Mouse (Mus musculus): ENCODE data around the gene Grin2b. TPM values are rescaled to one million over a fixed set of nuclear protein-coding genes. Genes with fewer than 3 reads are reported as not detected.
"Not testable (repeated sequence)": the region's sequence is repeated elsewhere in the genome, so short reads cannot be mapped to it uniquely, and the experiment has no call there.

Grin2b gene
- total RNA-seq, 2 experiments from 2014 or later: under 0.01 TPM; not detected in 1

- no peak for DNase-seq
Measured at GRCm38 (mm10) chr6:135900410-135900809, 272.9 kb downstream of the Grin2b start.

GRCm38 (mm10) chr6:135899225-135899624 is 274.1 kb downstream of the Grin2b start:
- no peak for DNase-seq

GRCm38 (mm10) chr6:135894793-135895228 is 278.5 kb downstream of the Grin2b start:
- no peak for DNase-seq

- no peak for DNase-seq
Measured at GRCm38 (mm10) chr6:135882611-135883010, 290.7 kb downstream of the Grin2b start.

- no peak for DNase-seq
Measured at GRCm38 (mm10) chr6:135876163-135876726, 297.1 kb downstream of the Grin2b start.

GRCm38 (mm10) chr6:135874626-135875025 is 298.7 kb downstream of the Grin2b start:
- no peak for DNase-seq

GRCm38 (mm10) chr6:135865832-135866231 is 307.5 kb downstream of the Grin2b start:
- no peak for DNase-seq

- no peak for DNase-seq
Measured at GRCm38 (mm10) chr6:135863965-135864364, 309.3 kb downstream of the Grin2b start.

GRCm38 (mm10) chr6:135859502-135859901 is 313.8 kb downstream of the Grin2b start:
- peak; percentile 2 to 4 for DNase-seq

- no peak for DNase-seq
Measured at GRCm38 (mm10) chr6:135854173-135854591, 319.1 kb downstream of the Grin2b start.

- DNase-seq: no peak
Measured at GRCm38 (mm10) chr6:135843755-135844154, 329.6 kb downstream of the Grin2b start.

- DNase-seq: no peak
Measured at GRCm38 (mm10) chr6:135836353-135836752, 337.0 kb downstream of the Grin2b start.

GRCm38 (mm10) chr6:135833542-135833941 is 339.8 kb downstream of the Grin2b start:
- DNase-seq: no peak

- DNase-seq: no peak
Measured at GRCm38 (mm10) chr6:135832041-135832440, 341.3 kb downstream of the Grin2b start.

GRCm38 (mm10) chr6:135831032-135831431 is 342.3 kb downstream of the Grin2b start:
- DNase-seq: no peak

GRCm38 (mm10) chr6:135829458-135829857 is 343.9 kb downstream of the Grin2b start:
- DNase-seq: no peak

GRCm38 (mm10) chr6:135828976-135829375 is 344.3 kb downstream of the Grin2b start:
- DNase-seq: no peak

- peak; percentile 7 to 67 for DNase-seq
Measured at GRCm38 (mm10) chr6:135827942-135828341, 345.4 kb downstream of the Grin2b start.

GRCm38 (mm10) chr6:135827317-135827716 is 346.0 kb downstream of the Grin2b start:
- DNase-seq: no peak

- not testable (repeated sequence) for DNase-seq
Measured at GRCm38 (mm10) chr6:135826776-135827175, 346.5 kb downstream of the Grin2b start.

GRCm38 (mm10) chr6:135817391-135817790 is 355.9 kb downstream of the Grin2b start:
- no peak for DNase-seq

- no peak for DNase-seq
Measured at GRCm38 (mm10) chr6:135813755-135814154, 359.6 kb downstream of the Grin2b start.

- DNase-seq: no peak
Measured at GRCm38 (mm10) chr6:135805436-135805835, 367.9 kb downstream of the Grin2b start.

GRCm38 (mm10) chr6:135799949-135800348 is 373.4 kb downstream of the Grin2b start:
- DNase-seq: no peak

All from heart, adult 18-20 months (tissue).